Mouse (Mus musculus) limb, embryonic 11.5 days (tissue): ENCODE data around the gene Scnn1a. TPM values are rescaled to one million over a fixed set of nuclear protein-coding genes. Genes with fewer than 3 reads are reported as not detected.
A peak's percentile ranks its signal among the peaks of the same experiment; 100 is the strongest.

Experiments used
- ATAC-seq: fragments of 200-750 bp; cut with Nextera tagmentation; 2 replicates; pipeline ENCODE4 v1.8.0; 2017; ENCODE audit warnings: low read depth; ENCODE audit not compliant: insufficient number of reproducible peaks, low FRiP score, low TSS enrichment
- DNase-seq: peaks from one replicate; pipeline ENCODE4 v3.0.0-alpha.2; 2015; ENCODE audit warnings: low spot score
- H3K27ac ChIP-seq: fragments of 300-500 bp; sonication (generic); replicated peaks from 2 replicates; pipeline ENCODE4 v1.5.1; 2014; ENCODE audit warnings: low read depth, mild to moderate bottlenecking, low read length
- H3K27me3 ChIP-seq: fragments of 300-500 bp; sonication (generic); 2 replicates; pipeline ENCODE4 v1.6.1; 2014; ENCODE audit warnings: mild to moderate bottlenecking, low read length, mixed read lengths; ENCODE audit not compliant: control insufficient read depth, insufficient read depth
- H3K36me3 ChIP-seq: fragments of 300-500 bp; sonication (generic); 2 replicates; pipeline ENCODE4 v1.6.1; 2014; ENCODE audit warnings: mild to moderate bottlenecking, low read length, moderate library complexity, mixed read lengths; ENCODE audit not compliant: control insufficient read depth, insufficient read depth
- H3K4me1 ChIP-seq: fragments of 300-500 bp; sonication (generic); 2 replicates; pipeline ENCODE4 v1.6.1; 2014; ENCODE audit warnings: low read length, mixed read lengths; ENCODE audit not compliant: control insufficient read depth, insufficient read depth
- H3K4me2 ChIP-seq: fragments of 300-500 bp; sonication (generic); 2 replicates; pipeline ENCODE4 v1.6.1; 2014; ENCODE audit warnings: low read depth, mild to moderate bottlenecking, moderate library complexity; ENCODE audit not compliant: severe bottlenecking
- H3K4me3 ChIP-seq: fragments of 300-500 bp; sonication (generic); 2 replicates; pipeline ENCODE4 v1.5.1; 2014; ENCODE audit warnings: low read depth, low read length
- H3K9ac ChIP-seq: fragments of 300-500 bp; sonication (generic); 2 replicates; pipeline ENCODE4 v1.6.1; 2014; ENCODE audit warnings: mild to moderate bottlenecking, low read length
- H3K9me3 ChIP-seq: fragments of 300-500 bp; sonication (generic); 2 replicates; pipeline ENCODE4 v1.6.1; 2016; ENCODE audit warnings: low read length; ENCODE audit not compliant: control insufficient read depth
- WGBS: fragments of 180-500 bp; shearing (Covaris S2); extraction: QIAGEN DNeasy Blood & Tissue Kit; methylation state at CpG from one replicate; pipeline ENCODE4 v1.1.7; 2014; 5-methylcytosine and 5-hydroxymethylcytosine counted together
- polyA plus RNA-seq: library from polyadenylated mRNA; unstranded; fragments of >200 nt; fragmentation: Nextera tagmentation; extraction: Ambion mirVana; gene quantifications from 2 replicates; pipeline ENCODE4 v1.2.1, GENCODE M21; 2014

Scnn1a gene
- polyA plus RNA-seq, 1 experiment from 2014 or later: 1.3 TPM

DNA sequence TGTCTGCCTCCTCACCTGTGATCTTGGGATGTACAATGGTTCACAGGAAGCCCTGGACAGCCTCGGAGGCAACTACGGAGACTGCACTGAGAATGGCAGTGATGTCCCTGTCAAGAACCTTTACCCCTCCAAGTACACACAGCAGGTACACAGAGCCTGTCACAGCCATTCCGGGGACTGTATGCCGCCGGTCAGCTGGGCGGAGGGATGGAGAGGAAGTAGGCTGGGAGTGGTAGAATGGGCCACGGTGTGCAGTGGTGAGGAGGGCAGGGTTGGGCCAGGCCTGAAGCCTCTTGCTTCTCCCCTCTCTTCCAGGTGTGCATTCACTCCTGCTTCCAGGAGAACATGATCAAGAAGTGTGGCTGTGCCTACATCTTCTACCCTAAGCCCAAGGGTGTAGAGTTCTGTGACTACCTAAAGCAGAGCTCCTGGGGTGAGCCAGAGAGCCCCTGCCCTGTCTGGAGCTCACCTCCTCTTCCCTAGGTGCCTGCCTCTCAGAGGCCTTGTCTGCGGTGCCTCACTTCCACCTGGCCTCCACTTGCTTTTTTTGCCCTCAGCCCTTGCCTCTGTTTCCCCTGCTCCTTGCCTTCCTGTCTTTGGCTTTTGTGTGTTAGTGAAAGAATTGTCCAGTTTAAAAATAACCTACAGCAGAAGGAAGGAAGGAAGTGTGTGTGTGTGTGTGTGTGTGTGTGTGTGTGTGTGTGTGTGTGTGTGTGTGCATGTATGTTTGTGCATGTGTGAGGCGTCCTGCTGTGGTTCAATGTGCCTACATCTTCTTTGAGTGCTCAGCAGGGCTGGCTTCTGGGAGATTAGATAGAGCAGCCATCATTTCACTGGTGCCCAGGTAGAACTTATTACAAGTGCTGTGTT is 18.6 kb downstream of the Scnn1a start:
- Histone ChIP-seq H3K9ac (no peak overlapping the region), H3K4me1 (0 out of 2 replicates have a peak, but pooled peaks cover 2% of the 10 kb centered on the region), H3K36me3 (no peaks in the 10 kb centered on the region), H3K4me3 (no peak overlapping the region), H3K27ac (no peak overlapping the region), H3K27me3 (no peaks in the 10 kb centered on the region), H3K9me3 (no peaks in the 10 kb centered on the region), H3K4me2 (no peak overlapping the region)
- ATAC-seq: no peak
- WGBS: 76% methylated on average over 9 of the region's 9 CpGs
- DNase-seq: no peak

DNA sequence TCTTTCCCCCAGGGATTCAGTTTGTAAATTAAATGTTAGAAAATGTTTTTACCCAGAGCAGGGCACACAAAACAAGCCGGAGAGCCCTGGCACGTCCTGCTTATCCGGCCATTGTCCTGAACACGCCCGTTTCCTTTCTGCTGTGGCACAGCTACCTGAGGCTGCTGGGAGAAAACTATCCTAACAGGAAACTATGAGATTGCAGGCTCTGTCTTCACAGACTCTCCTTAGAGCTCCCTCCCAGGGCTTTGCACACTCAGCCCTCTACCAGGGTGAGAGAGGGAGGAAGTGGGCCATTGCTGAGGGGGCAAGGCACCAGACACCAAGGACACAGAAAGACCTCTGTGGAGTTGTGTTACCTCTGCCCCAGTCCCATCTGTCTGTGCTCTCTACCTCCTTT is 19.8 kb downstream of the Scnn1a start:
- Histone ChIP-seq H3K9me3 (no peaks in the 10 kb centered on the region), H3K4me3 (no peak overlapping the region), H3K36me3 (no peaks in the 10 kb centered on the region), H3K4me1 (0 out of 2 replicates have a peak, but pooled peaks cover 2% of the 10 kb centered on the region), H3K4me2 (no peak overlapping the region), H3K27ac (no peak overlapping the region), H3K27me3 (no peaks in the 10 kb centered on the region), H3K9ac (no peak overlapping the region)
- 75% methylated on average over 5 of the region's 5 CpGs for WGBS
- ATAC-seq: no peak
- no peak for DNase-seq

DNA sequence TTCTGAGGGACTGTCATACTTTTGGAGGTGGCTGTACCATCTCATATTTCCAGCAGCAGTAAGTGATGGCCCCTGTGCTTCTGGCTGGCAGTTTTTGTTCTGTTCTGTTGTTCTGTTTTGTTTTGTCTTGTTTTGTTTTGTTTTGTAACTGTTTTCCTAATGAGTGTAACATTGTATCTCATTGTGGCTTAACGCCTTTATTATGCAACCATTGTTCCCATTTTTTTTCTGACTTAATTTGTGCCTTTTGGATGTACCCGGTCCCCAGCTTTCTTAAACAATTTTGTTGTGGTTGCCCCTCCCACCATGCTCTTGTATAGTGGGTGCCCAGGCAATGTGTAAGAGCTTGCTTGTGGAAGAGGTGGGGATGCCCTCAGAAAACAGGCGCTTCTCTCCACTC is 21.7 kb downstream of the Scnn1a start:
- Histone ChIP-seq H3K27me3 (no peaks in the 10 kb centered on the region), H3K4me2 (no peak overlapping the region), H3K9me3 (no peaks in the 10 kb centered on the region), H3K36me3 (no peaks in the 10 kb centered on the region), H3K27ac (no peak overlapping the region), H3K9ac (no peak overlapping the region), H3K4me1 (0 out of 2 replicates have a peak, but pooled peaks cover 2% of the 10 kb centered on the region), H3K4me3 (no peak overlapping the region)
- WGBS: 78% methylated on average over 3 of the region's 3 CpGs
- DNase-seq: no peak
- ATAC-seq: no peak

DNA sequence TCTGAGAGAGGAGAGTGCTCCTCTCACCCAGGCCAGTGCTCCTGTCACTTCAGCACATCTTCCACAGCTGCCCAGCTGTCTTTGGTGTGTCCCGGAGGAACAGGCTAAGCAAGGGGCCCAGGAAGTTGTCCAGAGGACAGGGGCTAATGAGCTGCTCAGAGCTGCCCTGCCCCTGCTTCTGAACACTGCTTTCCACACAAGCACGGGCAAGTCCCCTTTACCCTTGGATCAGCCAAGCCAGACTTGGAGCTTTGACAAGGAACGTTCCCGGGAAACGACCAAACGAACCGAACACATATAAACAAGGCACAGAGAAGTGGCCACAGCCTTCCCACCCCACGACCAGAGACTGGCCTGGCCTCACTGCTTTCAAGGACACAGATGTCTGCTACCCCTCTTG is 23.6 kb downstream of the Scnn1a start:
- no peak overlapping the region for H3K4me2 ChIP-seq
- no peak for ATAC-seq
- H3K9ac ChIP-seq: no peak overlapping the region
- no peaks in the 10 kb centered on the region for H3K9me3 ChIP-seq
- H3K27ac ChIP-seq: no peak overlapping the region
- H3K27me3 ChIP-seq: no peaks in the 10 kb centered on the region
- WGBS: 29% methylated on average over 8 of the region's 8 CpGs
- H3K36me3 ChIP-seq: no peaks in the 10 kb centered on the region
- no peak overlapping the region for H3K4me3 ChIP-seq
- H3K4me1 ChIP-seq: peaks cover 8% of the 10 kb centered on the region; the same call in 1 of the 2 replicates
- DNase-seq: no peak

DNA sequence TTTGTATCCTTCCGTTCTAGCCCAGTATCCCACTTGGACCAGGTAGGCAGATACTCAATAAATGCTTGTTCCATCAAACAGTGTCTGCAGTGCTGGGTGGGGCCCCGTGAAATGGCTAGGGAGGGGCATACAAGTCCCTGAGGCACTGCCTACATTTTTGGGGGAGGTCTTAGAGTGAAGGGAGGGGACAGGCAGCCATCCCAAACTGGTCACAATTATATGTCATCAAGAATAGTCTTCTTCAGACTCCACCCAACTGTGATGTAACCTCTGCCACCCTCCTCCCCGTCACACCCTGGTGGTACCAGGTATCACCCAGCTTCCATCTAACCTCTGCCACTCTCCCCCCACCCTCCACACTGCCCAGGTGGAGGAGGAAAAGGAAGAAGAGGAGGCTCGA is 24.4 kb downstream of the Scnn1a start:
- ATAC-seq: no peak

DNA sequence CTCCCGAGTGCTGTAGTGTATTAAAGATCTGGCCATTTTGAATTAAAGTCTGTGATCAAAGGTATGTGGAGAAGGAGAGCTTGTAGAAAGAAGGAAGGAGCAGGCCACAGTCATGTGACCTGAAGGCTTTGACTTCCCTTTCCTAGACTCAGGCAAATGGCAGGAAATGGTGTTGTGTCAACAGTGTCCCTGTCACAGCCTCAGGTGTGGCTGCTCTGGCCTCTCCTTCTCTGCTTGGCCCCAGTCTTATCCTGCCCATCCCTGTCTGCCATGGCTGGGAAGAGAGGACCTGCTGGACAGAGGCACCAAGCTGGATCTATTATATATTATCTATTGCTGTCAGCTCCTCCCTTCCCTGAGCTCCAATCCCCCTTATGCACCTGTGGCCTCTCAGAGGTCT is 25.2 kb downstream of the Scnn1a start:
- ATAC-seq: no peak
- 63% methylated on average over 1 of the region's 1 CpGs for WGBS
- Histone ChIP-seq H3K4me2 (no peak overlapping the region), H3K36me3 (no peaks in the 10 kb centered on the region), H3K9ac (no peak overlapping the region), H3K27ac (no peak overlapping the region), H3K9me3 (no peaks in the 10 kb centered on the region), H3K4me3 (no peak overlapping the region), H3K4me1 (peaks cover 13% of the 10 kb centered on the region), H3K27me3 (no peaks in the 10 kb centered on the region)
- no peak for DNase-seq

More for the DNA sequence above, 24.4 kb downstream of the Scnn1a start:
- WGBS: 73% methylated on average over 4 of the region's 4 CpGs
- no peaks in the 10 kb centered on the region for H3K36me3 ChIP-seq
- peaks cover 9% of the 10 kb centered on the region for H3K4me1 ChIP-seq
- no peak for DNase-seq
- no peak overlapping the region for H3K4me2 ChIP-seq
- no peak overlapping the region for H3K27ac ChIP-seq
- H3K9ac ChIP-seq: no peak overlapping the region
- H3K27me3 ChIP-seq: no peaks in the 10 kb centered on the region
- H3K4me3 ChIP-seq: no peak overlapping the region
- no peaks in the 10 kb centered on the region for H3K9me3 ChIP-seq

DNA sequence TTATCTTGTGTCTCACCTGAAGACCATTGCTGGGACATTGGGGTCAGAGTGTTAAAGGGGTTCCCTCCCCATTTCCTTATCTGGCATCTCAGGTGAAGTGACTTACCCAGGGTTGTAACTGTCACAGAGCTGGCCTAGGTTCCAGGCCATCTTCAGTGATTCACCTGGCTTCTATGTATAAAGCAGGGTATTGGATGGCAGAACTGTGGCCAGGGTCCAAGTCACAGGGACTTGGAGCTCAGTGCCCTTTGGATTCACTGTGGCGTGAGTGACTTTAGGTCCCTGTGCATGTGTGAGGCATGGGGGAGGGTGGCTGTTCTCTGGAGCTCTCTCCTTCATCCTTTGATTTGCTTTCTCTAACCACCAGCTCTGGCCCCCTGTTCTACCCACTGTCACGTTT is 25.6 kb downstream of the Scnn1a start:
- WGBS: 55% methylated on average over 2 of the region's 2 CpGs
- Histone ChIP-seq H3K36me3 (no peaks in the 10 kb centered on the region), H3K4me1 (peaks cover 15% of the 10 kb centered on the region), H3K9me3 (no peaks in the 10 kb centered on the region), H3K27ac (no peak overlapping the region), H3K27me3 (no peaks in the 10 kb centered on the region), H3K4me3 (no peak overlapping the region), H3K4me2 (no peak overlapping the region), H3K9ac (no peak overlapping the region)
- DNase-seq (no peak), ATAC-seq (no peak)

DNA sequence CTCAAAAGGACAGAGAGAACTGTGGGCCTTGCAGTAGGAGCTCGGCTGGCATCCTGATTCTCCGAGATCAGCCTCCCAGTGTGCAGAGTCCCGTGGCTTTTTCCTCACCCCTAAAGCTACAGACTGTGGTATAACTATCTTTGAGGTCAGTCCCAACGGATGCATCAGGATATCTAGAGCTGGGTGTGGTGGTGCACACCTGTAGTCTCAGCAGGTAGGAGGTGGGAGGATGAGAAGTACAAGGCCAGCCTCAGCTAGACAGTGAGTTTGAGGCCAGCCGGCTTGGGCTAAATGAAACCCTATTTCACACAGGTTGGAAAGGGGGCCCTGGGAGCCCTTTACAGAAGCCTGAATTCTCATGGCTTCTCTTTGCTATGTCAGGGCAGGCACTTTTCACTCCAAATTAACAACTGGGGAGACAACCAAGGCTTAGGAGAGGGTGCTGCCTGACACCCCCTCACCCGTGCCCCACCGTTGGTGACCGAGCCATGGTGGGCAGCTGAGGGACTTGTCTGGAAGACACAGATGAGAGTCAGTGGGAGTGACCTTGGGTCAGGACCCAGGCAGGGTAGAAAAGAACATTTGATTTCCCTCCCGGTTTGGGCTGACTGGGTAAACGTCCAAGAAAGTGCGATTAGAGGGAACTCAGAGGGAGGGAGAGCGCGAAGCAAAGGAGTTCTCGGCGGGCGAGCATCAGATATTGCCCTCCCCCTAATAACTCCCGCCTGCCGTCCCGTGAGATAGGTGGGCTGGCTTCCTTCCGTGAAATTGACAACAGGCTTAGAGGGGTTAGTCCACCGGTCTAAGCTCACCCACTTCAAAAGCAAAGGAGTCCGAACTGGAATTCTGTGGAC is 28.5 kb downstream of the Scnn1a start, which contains the start of gene Tnfrsf1a:
Gene Tnfrsf1a (plus strand): TSS at position 642 of the 854 bp plus-strand sequence.
- Histone ChIP-seq H3K4me2 (peak within 1 kb of the TSS; percentile 88), H3K36me3 (no peaks in the 10 kb centered on the region), H3K9me3 (no peaks in the 10 kb centered on the region), H3K4me1 (peaks cover 23% of the 10 kb centered on the region), H3K27me3 (no peaks in the 10 kb centered on the region), H3K27ac (peak within 1 kb of the TSS; percentile 83), H3K4me3 (peak within 1 kb of the TSS; percentile 78), H3K9ac (peak within 1 kb of the TSS; percentile 80)
- DNase-seq: peak; percentile 44
- 0 out of 2 replicates have a peak, but pooled peaks have one; percentile 18 for ATAC-seq
- 6% methylated on average over 22 of the region's 22 CpGs for WGBS
